Mouse (Mus musculus): ENCODE measurements at regions not wholly inside any gene's neighbourhood (a gene's known extent, or its start where the extent isn't known, plus 50 kb on each side); places are given as distances from the start of the nearest gene placed in this dataset.
"Not testable (repeated sequence)": the region's sequence is repeated elsewhere in the genome, so short reads cannot be mapped to it uniquely, and the experiment has no call there.

- DNase-seq (ENCODE audit: low read depth, low spot score) = peak; percentile 32
Observed at GRCm38 (mm10) chr19:19770990-19771389, 619.8 kb downstream of the Anxa1 start.

- DNase-seq (ENCODE audit: low read depth, low spot score) = not testable (repeated sequence)
Observed at GRCm38 (mm10) chr19:19750069-19750599, 639.1 kb upstream of the Rorb start.

DNA sequence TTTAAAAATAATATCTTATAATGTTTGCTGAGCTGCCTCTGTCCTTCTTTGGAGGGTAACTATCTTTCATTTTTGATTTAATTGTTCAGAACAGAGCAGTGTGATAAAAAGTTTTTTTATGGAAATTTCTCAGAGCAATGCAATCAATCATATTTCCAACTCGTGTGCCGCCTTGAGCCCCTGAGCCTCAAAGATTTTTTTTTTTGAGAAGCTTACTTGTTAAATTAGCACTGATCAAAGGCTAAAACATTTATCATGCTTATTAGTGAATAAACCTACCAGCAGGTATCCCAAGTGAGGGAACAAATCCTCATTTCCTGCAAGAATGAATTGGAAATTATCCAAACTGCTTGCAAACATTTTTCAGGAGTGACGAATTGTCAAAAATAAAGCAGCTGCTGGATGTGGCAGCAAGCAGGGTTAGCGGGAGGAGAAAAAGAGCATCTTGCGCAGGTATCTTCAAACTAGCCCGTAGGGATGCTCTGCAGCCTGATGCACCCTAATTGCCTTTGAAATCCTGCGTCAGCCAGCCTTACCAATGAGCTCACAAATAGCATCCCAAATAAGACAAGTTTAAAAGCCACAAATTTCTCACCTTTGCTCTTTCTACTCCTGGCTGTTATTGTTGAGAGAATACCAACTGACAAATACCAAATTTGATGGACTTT lies 637.0 kb upstream of the Rorb start:
- DNase-seq (ENCODE audit: low read depth, low spot score) = no peak

DNA sequence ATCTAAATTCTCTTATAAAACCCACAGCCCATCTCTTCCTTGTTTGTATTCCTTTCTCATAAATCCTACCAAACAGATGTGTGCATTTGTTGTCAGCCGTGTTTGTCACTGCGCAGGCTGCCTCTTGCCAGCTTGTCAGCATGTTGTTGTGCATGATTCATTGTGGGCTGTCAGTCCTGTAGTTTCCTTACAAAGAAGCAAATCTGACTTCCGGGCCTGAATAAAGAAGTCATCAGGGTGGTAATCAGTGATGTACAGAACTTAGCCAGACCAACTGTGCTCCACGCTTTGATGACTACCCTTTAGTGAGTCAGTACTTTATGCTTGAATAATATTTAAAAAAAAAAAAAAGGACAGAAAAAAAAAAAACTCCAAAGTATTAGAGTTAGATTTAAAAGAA lies 608.9 kb upstream of the Rorb start:
- no peak for DNase-seq (ENCODE audit: low read depth, low spot score)

All from telencephalon, adult 2 months (tissue).